Mouse (Mus musculus) kidney, adult 8-10 months (tissue): ENCODE results near the gene Arl6ip4.

Experiments
- DNase-seq, 2 experiments: peaks; one replicate each; pipeline ENCODE4 v3.0.0; 2022

The Arl6ip4 gene

GRCm38 (mm10) chr5:124158305-124158704 lies 42.4 kb downstream of the Arl6ip4 start:
- DNase-seq: no peak

GRCm38 (mm10) chr5:124159453-124159852 lies 43.6 kb downstream of the Arl6ip4 start:
- DNase-seq: no peak

GRCm38 (mm10) chr5:124161831-124162230 lies 45.9 kb downstream of the Arl6ip4 start:
- no peak for DNase-seq

- DNase-seq: peak; percentile 70 to 84
These were observed 46.7 kb downstream of the Arl6ip4 start for GRCm38 (mm10) chr5:124162577-124162976.

- no peak for DNase-seq
These were observed 47.6 kb downstream of the Arl6ip4 start for GRCm38 (mm10) chr5:124163445-124163844.

- no peak for DNase-seq
These were observed 50.0 kb downstream of the Arl6ip4 start for GRCm38 (mm10) chr5:124165622-124166570.

GRCm38 (mm10) chr5:124166741-124167140 lies 50.9 kb downstream of the Arl6ip4 start:
- DNase-seq: no peak

- no peak for DNase-seq
These were observed 51.7 kb downstream of the Arl6ip4 start for GRCm38 (mm10) chr5:124167621-124168020.
